Mouse (Mus musculus) T-helper 17 cell (primary cell): Measurements from ENCODE around the gene Kcnn1.
"Not testable (repeated sequence)": the region's sequence is repeated elsewhere in the genome, so short reads cannot be mapped to it uniquely, and the experiment has no call there.

Source experiments
- in situ Hi-C, 2 experiments: fragments of 300-600 bp; cut with MboI, MseI; formaldehyde crosslinking; loops; 1 replicate in 1 of 2; 2 replicates in 1 of 2; pipeline ENCODE4 v1.15.1; 2025; ENCODE audit warnings: high pct_unique_total_duplicates in 2 of 2

The Kcnn1 gene

GRCm38 (mm10) chr8:70843214-70843773 is 19.8 kb downstream of the Kcnn1 start:
- in situ Hi-C loops = loop anchor here (5.0 kb wide), 2 partner anchors 76 to 126 kb away; partner anchors contain the start of gene Gm3336 (in 1 of the 2)

GRCm38 (mm10) chr8:70842484-70842883 is 20.6 kb downstream of the Kcnn1 start:
- in situ Hi-C loops = loop anchor here (5.0 kb wide), 2 partner anchors 75 to 125 kb away; partner anchors contain the start of gene Gm3336 (in 1 of the 2)

- in situ Hi-C loops = loop anchor here (5.0 kb wide), 2 partner anchors 74 to 124 kb away; partner anchors contain the start of gene Gm3336 (in 1 of the 2)
Measured at GRCm38 (mm10) chr8:70841147-70842072, 21.6 kb downstream of the Kcnn1 start.

- in situ Hi-C loops = loop anchor here (5.0 kb wide), 2 partner anchors 73 to 123 kb away; partner anchors contain the start of gene Gm3336 (in 1 of the 2)
Measured at GRCm38 (mm10) chr8:70840590-70840989, 22.5 kb downstream of the Kcnn1 start.

GRCm38 (mm10) chr8:70839408-70840351 is 23.4 kb downstream of the Kcnn1 start, which contains the start of gene Arrdc2:
Arrdc2 (minus strand) TSS chr8:70839720.
- in situ Hi-C loops = loop anchor here (5.0 kb wide), 2 partner anchors 72 to 122 kb away; partner anchors contain the start of gene Gm3336 (in 1 of the 2)

- in situ Hi-C loops = no loop called here
Measured at GRCm38 (mm10) chr8:70838654-70839407, 24.2 kb downstream of the Kcnn1 start.

GRCm38 (mm10) chr8:70836666-70837065 is 26.4 kb downstream of the Kcnn1 start:
- in situ Hi-C loops = no loop called here

- in situ Hi-C loops = no loop called here
Measured at GRCm38 (mm10) chr8:70834071-70834470, 29.0 kb downstream of the Kcnn1 start.

- in situ Hi-C loops = no loop called here
Measured at GRCm38 (mm10) chr8:70833520-70833919, 29.5 kb downstream of the Kcnn1 start.

- in situ Hi-C loops = no loop called here
Measured at GRCm38 (mm10) chr8:70833018-70833482, 30.0 kb downstream of the Kcnn1 start.

GRCm38 (mm10) chr8:70832371-70832770 is 30.7 kb downstream of the Kcnn1 start:
- in situ Hi-C loops = no loop called here

GRCm38 (mm10) chr8:70831517-70831916 is 31.5 kb downstream of the Kcnn1 start:
- in situ Hi-C loops = no loop called here

- in situ Hi-C loops = no loop called here
Measured at GRCm38 (mm10) chr8:70827796-70828195, 35.3 kb downstream of the Kcnn1 start.

- in situ Hi-C loops = no loop called here
Measured at GRCm38 (mm10) chr8:70827010-70827409, 36.0 kb downstream of the Kcnn1 start.

GRCm38 (mm10) chr8:70825816-70826215 is 37.2 kb downstream of the Kcnn1 start:
- in situ Hi-C loops = no loop called here

- in situ Hi-C loops = no loop called here
Measured at GRCm38 (mm10) chr8:70823802-70824201, 39.3 kb downstream of the Kcnn1 start.

- in situ Hi-C loops = not testable (repeated sequence)
Measured at GRCm38 (mm10) chr8:70822594-70822993, 40.5 kb downstream of the Kcnn1 start.

- in situ Hi-C loops = no loop called here
Measured at GRCm38 (mm10) chr8:70821992-70822391, 41.1 kb downstream of the Kcnn1 start.

GRCm38 (mm10) chr8:70821399-70821962 is 41.6 kb downstream of the Kcnn1 start:
- in situ Hi-C loops = no loop called here
